Mouse (Mus musculus) mesoderm, embryonic 11.5 days (tissue): Measurements from ENCODE around the gene Pcnx2.
A peak's percentile ranks its signal among the peaks of the same experiment; 100 is the strongest.

Experiments used
- DNase-seq: peaks from one replicate; pipeline ENCODE4 v3.0.0-alpha.2; 2012; ENCODE audit warnings: low read depth, low spot score

Pcnx2 gene

DNA sequence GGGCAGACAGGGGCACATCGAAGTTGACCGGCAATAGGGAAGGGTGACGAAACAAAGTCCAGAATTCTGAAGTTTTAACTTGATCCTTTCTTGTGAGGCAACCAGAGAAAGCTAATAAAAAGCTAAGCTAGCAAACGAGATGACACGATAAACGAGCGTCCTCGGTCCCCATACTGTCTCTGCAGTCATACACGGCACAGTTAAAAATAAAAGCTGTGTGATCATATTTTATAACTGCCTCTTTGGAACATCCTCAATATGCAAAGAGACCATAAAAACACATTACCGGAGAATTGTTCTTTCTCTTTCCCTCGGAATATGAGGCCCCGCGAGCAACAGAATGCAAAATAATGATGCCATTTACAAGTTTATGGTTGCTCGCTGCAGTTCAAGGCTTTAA lies 76.1 kb downstream of the Pcnx2 start:
- no peak for DNase-seq

DNA sequence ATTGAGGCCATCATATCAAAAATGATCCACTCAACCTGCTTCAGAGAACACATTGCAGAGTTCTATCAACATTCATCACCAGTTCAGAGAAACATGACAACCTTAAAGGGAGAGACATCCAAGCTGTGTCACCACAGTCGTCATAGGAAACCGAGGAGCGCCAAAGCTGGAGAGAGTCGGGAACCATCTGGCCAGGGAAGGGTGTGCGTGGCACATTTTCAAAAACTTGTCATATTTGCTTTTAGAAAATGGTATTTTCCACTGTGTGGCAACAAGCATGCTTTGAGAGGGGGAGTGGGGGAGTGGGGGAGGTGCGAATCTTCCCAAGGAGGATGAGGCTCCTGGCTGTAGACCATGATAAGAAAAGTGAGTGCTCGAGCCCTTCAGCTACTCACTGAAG lies 78.3 kb downstream of the Pcnx2 start:
- no peak for DNase-seq

DNA sequence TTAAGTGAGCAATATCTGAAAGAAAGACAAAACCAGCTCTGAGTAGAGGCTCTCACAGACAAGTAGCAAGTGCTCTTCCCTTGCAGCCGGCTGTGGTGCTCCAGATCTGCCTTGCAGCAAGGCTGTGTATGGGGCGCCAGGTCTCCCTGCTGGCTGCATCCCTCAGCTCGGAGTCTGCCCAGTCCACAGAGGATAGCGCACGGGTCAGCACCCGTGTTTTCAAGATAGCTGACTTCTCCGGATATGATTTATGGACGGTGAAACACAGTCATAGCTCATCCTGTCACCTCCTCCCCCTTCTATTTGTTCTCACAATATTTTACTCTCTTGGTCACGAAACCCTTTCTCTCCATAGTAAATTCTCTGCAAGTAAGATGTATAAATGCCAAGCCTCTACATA lies 79.3 kb downstream of the Pcnx2 start:
- DNase-seq: peak; percentile 54

DNA sequence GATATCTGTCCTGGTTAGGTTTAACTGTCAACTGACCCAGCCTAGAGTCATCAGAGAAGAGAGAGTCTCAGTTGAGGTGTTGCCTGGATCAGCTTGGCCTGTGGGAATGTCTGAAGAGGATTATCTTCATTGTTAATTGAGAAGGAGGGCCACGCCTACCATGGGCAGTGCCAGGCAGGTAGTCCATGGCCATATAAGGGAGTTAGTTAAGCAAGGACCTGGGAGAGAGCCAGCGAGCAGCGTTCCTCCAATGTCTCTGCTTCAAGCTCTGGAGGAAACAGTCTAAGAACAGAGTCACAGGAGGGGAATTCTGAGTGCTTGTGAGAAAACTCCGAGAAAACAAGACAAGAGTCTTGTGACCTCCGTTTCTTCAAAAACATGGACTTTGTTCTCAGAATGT lies 81.4 kb downstream of the Pcnx2 start:
- no peak for DNase-seq

DNA sequence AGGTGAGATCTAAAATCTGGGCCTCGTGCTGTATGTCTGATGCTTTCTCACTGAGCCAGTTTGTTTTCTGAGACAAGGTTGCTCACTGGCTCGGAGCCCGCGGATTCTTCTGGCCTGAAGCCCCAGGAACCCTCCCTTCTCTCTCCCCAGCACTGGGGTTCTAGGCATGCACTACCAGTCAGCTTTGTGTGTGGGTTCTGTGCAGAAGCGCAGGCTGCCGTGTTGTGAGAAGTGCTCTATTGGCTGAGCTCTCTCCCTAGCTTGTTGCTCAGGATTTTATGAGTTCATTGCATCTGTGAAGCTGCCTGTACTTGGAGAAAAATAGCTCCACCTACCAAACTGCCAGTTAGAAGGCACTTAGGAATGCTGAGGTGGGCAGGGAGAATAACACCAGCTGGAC lies 89.3 kb downstream of the Pcnx2 start:
- DNase-seq: no peak

DNA sequence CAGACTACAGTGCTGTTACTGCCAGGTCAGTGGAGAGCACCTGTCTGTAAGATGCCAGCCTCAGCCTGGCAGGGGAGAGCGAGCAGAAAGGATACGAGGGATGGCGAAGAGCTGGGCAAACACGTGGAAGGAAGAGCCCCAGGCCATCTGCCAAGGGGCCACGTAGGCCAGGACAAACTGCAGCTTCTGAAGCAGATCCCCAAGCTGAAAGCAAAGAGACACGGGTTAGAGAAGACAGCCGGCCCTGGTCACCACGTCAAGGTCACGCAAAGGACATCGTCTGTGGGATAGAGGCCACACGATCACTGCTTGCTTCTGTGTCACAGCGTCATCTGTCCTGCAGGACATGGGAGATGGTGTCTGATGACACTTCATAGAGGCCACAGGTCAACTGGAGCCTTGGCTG lies 90.2 kb downstream of the Pcnx2 start:
- DNase-seq: no peak

DNA sequence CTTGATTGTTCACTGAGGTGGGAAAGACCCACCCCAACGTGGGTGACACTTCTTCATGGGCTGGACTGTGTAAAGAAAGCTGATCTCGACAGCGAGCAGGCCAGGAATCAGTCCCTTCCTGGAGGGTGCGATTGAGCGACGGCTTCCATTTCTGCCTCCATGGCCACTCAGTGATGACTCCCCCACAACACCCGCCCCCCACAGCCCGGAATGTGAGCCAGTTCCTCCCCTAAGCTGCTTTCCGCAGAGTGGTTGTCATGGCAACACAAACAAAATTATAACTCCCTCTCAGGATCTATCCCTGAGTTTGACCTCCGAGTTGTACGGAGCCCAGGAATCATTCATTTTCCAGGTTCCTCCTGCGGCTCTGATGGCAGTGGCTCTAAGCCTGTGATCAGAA lies 91.7 kb downstream of the Pcnx2 start:
- no peak for DNase-seq

DNA sequence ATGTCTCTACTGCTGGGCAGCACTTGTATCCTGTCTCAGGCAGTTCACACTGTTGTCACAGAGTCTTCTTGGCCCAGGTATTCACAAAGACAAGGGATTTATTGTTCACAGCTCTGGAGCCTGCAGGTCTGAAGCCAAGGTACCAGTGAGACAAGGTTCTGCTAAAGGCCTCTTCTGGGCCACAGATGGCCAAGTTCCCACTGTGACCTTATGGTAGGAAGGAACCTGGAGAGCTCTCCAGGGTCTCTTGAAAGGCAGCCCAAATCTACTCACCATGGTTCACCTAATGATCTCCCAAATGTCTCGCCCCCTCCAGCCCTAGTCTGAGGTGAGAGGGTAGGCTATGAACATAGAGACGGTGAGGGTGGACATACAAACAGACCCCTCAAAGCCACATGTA lies 101.1 kb downstream of the Pcnx2 start:
- DNase-seq: no peak

DNA sequence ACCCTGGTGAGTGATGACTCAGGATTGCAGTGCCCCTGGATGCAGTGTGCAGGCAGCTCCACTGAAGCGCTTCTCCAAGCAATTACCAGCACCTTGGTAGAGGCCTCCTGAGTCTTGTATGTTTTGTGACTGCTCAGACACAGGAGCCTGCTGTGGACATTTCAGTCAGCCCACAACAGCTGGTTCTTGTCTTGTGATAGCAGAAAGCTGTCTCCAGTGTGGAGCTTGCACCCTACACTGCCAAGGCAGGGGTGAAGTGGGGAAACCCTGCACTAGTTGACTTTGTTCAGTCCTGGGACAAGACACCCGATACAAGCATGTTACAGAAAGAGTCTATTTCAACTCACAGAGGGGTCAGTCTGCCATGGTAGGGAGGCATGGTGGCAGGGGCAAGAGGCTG lies 102.8 kb downstream of the Pcnx2 start:
- DNase-seq: no peak

DNA sequence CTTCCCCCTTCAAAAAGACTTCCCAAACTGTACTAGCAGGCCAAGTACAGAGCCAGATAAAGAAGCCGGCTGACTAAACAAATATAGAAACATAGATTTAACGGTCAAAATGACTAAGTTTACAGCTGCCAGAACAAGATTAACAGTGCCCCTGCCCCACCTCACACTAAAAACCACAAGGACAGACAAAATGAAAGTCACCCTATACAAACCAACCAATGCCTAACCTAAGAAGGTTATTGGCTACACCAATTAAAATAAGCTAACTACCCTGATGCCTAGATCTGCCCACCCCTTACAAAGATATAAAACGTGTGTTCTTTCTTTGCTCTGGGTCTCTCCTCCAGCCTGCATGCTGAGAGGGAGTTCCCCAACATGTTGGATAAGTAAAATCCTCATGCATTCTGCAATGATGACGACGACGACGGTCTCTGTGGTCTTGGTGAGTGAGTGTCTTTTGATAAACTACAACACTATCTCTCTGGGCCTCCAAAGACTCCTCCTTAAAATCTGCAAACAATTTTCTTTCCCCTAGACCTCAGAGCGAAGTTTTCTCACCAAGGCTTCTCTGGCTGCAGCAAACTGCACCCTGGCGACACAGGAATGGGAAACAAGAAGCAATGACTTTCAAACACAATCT lies 105.2 kb downstream of the Pcnx2 start:
- DNase-seq: no peak

DNA sequence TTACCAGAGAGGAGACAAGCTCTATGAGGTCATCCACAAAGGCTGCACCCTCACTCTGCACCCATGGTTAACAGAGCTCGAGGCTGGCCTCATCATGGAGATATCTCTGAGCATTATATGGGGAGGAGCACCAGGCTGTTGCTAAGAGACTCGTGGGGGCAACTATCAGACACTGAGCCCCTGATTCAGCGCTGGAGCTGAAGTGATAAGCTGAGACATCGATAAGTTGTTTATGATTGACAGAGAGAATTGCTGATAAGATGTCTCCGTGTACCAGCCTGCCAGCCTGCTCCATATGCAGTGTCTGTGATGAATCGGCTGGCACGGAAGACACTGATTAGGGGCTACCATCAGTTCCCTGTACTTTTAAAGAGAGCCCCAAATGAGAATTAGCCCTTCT lies 111.2 kb downstream of the Pcnx2 start:
- no peak for DNase-seq

DNA sequence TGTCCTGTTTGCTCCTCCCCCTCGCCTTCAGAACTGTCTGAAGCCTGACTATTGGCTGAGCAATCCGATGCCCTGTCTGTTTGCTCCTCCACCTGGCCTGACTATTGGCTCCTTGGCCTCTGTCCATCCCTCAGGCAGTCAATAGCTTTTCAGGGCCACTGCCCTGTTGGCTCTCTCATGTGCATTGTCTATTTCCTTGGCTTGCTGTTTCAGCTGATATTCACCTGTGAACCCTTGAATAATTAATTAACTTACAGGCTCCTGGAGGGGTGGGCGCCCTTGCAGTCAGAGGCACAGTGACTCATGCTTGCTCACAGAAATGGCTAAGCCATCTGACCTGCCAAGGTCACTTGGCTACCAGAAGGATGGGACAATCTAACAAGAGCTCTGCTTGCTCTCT lies 116.0 kb downstream of the Pcnx2 start:
- DNase-seq: no peak

DNA sequence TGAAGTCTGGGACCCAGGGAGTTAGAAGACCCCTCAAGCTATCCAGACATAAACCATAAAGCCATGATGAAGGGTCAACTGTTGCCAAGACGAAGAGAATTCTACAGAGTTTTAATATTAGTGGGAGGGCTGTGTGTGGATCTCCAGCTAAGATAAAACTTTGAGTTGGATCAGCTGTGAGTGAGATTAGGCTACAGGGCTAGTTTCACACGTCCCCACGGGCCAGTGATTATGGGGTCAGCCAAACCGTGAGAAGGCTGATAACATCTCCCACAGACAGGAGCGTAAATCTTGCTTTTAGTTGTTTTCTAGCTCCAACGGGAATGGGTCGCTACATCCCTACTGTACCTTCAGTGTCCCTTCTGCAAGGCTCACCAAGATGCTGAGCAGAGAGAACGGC lies 118.5 kb downstream of the Pcnx2 start:
- DNase-seq: no peak

DNA sequence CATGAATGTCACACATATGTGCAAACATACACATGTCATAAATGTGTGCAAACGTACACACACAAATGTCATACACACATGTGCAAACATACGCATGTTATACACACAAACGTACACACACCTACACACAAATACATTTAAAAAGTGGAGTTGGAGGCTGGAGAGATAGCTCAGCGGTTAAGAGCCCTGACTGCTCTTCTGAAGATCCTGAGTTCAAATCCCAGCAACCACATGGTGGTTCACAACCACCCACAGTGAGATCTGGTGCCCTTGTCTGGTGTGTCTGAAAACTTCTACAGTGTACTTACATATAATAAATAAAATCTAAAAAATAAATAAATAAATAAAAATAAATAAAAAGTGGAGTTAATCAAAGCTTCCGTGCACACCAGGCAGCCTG lies 119.2 kb downstream of the Pcnx2 start:
- no peak for DNase-seq

DNA sequence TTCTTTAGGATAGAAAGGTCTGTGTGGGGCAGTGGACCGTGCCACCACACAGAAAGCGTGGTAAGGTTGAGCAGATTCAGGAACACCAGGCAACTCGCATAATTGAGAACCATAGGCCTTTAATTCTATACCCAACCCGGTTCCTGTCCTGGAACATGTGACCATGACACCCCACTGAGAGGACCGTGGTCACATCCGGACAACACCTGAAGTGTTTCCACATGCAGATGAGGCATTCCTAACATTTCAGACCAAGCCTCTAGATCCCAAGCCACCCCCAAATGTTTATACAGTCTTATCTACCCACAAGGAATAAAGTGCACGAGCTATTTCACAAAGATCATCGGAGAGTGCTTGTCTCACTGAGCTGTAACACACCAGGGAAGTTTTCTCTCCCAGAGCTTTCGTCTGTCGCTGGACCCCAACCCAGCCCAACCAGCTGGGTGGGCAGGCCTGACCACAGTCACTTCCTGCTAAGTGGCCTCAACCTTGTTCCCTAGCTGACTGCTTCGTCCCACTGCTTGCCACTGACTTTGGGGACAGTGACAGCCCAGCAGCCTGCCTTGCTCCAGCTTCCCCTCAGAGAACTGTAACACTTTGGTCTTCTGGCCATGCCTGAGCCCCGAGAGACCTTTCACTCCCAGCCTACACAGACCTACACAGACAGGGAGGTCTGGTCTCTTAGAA lies 120.5 kb downstream of the Pcnx2 start:
- no peak for DNase-seq

DNA sequence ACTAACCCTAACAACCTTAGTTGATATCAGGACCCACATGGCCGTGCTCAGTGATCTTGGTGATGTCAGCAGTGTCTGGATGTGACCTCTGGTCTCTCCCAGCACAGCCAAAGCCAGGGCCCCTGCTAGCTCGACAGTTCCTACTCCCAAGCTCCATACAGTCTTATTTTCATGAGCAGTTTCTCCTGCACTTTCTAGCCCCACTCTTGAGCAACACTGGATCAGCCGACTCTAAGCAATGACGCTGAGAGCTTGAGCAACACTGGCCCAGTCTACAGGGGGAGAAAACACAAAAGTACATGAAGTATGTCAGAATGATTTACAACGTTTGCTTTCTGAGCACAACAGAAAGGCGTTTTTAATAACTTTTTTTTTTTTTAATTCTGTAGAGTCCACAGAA lies 121.3 kb downstream of the Pcnx2 start:
- DNase-seq: no peak

DNA sequence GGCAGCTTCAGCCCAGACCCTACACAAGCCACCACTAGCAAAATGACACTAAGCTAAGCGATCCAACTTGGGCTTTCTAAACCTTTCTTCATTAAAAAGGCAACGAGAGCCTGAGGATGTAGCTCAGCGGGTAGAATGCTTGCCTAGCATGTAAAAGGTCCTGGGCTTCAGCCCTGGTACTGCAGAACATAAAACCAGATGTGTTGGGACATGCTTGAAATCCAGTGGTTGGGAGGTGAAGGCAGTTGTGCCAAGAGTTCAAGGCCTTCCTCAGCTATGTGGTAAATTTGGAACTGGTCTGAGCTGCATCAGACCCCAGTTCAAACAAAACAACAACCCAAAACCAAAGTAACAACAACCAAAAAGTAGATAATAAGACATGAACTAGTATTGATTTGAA lies 121.8 kb downstream of the Pcnx2 start:
- no peak for DNase-seq

DNA sequence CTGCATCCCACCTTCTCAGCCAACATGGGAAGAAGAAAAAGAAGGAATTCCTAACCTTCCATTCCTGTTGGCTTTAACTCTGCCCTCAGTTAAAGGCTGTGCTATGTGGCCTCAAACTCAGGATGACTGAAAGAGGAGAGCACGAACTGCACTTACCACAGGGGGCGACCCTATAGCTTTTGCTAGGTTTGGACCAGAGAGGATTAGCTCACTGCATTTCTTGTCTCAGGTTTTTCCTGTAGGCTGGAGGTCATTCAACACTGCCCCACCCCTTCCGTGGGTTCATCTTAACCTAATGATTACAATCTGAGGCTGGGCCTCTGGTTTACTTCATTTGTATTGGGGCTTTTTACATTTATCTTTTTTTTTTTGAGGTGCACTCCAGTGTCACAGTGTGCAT lies 123.1 kb downstream of the Pcnx2 start:
- no peak for DNase-seq

DNA sequence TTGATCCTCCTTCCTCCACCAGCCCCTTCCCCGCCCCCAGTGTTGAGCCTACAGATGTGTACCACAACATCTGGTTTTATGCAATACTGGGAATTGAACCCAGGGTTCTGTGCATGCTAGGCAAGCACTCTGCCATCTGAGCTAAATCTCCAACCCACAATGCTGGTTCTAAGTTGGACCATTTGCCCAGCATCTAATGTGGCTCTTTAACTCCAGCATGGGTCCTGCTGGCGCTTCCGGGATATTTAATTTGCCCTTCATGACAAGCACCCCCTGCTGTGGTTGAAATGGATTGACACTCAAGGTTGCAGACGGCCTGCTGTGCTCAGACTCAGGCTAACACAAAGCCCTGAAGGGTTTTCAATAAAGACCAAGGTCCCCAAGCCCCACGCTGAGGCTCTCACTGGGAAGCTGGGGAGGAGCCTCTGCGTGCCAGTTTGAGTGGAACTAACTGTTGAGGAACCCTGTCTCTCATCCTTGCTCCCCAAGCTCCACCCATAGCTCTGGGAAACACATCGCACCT lies 124.8 kb downstream of the Pcnx2 start:
- DNase-seq: no peak

DNA sequence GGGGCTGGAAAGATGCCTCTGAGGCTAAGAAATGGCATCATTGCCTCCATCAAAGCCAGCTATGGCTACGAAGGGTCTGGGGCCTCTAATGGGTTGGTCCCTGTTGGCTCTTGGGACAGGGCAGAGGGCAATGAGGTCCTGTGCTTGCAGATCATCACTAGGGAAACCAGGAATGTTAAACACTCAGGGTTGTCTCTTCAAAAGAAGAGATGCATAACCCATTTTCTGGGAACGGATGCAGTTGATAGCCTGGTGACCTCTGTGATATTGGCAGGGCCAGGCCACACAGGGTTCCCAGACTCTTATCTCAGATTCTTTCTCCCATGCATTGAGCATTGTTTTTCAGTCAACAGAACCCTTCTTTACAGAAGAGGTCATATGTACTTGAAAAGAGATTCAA lies 125.8 kb downstream of the Pcnx2 start:
- DNase-seq: no peak

DNA sequence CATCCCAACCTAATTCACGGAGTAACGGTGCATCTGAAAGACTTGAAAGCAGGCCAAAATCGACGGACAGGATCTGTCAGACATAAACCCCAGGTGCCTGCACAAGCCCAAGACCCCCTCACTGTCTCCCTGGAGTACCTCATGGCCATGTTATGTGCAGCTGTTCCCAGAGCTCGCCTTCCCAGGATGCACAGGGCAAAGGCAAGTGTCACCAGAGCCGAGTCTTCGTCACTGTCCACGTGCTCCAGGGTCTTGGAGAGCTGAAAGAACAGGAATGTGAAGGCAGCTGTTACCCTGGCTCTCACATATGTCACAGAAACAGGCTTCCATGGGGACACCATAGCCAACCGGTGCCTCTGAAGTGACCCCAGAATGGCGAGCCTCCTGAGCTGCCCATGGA lies 130.0 kb downstream of the Pcnx2 start:
- peak; percentile 24 for DNase-seq

DNA sequence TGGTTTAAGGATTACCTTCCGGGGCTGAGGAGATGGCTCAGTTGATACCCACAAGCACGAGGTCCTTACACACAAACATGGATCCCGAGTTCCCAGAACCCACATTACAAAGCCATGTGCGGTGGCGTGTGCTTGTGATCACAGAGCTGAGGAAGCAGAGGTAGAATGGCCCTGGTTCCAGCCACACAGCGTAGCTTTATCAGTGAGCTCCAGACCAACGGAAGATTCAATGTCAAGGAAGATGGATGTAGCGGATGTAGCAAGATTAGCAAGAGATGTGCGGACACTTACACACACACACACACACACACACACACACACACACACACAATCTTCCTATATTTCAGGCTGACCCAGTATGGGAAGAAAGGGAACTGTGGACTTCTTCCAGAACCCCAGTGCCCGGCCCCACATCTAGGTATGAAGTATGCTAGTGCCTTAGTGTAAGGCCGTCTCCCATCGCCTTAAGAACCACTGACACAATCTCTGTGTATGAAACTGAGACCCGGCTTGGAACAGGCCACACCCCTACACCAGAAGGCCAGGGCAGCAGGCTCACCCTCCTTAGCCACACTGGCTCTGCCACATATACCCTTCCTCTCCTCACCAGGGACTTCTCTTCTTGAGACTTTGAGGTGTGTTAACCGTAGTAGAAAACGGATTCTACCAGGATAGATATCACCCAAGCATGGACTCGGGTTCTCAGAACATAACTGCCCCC lies 134.9 kb downstream of the Pcnx2 start:
- no peak for DNase-seq

DNA sequence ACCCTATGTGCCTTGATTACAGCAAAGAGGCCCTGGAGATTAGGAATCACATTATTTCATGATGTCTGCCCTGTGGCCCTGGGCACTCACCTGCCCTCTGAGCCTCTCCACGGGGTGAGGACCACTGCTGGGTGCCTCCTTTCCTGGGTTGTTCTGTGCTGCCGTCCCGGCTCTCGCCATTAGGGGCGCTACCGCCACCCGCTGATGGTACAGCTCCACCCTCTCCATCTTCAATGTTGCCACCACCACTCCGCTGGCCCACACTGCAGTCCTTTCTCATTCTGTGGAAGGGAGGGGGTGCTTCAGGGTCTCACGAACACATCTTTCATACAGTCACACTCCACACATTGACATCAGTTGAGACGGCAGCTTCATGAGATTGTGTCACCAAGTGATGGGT lies 139.1 kb downstream of the Pcnx2 start:
- DNase-seq: no peak
